Mouse (Mus musculus) myocyte (in vitro differentiated cells): ENCODE measurements at regions not wholly inside any gene's neighbourhood (a gene's known extent, or its start where the extent isn't known, plus 50 kb on each side); places are given as distances from the start of the nearest gene placed in this dataset.

Source experiments
- H3K27me3 ChIP-seq: one replicate; pipeline ENCODE4 v1.6.1; 2011; ENCODE audit not compliant: control insufficient read depth, insufficient read depth, insufficient read length
- H3K36me3 ChIP-seq: one replicate; pipeline ENCODE4 v1.6.1; 2011; ENCODE audit not compliant: control insufficient read depth, insufficient read depth
- H3K4me2 ChIP-seq: one replicate; pipeline ENCODE4 v1.6.1; 2011; ENCODE audit warnings: low read depth, control low read depth
- H3K4me3 ChIP-seq: one replicate; pipeline ENCODE4 v1.5.1; 2011; ENCODE audit warnings: mild to moderate bottlenecking, control low read depth, moderate library complexity
- H3K79me2 ChIP-seq: one replicate; pipeline ENCODE4 v1.6.1; 2011; ENCODE audit not compliant: control insufficient read depth, insufficient read depth
- H3ac ChIP-seq: one replicate; pipeline ENCODE4 v1.6.1; 2011; ENCODE audit not compliant: control insufficient read depth, insufficient read length
- CEBPB ChIP-seq: IDR thresholded peaks from 2 replicates; pipeline ENCODE4 v1.6.1; 2011; ENCODE audit warnings: mild to moderate bottlenecking, moderate library complexity; ENCODE audit not compliant: poor library complexity, insufficient read depth, severe bottlenecking
- E2F4 ChIP-seq: IDR thresholded peaks from one replicate; pipeline ENCODE4 v1.6.1; 2011; ENCODE audit warnings: mild to moderate bottlenecking, control low read depth, moderate library complexity; ENCODE audit not compliant: insufficient read depth
- MAX ChIP-seq: IDR thresholded peaks from one replicate; pipeline ENCODE4 v1.6.1; 2011; ENCODE audit warnings: low read depth, mild to moderate bottlenecking, control low read depth
- MYOD1 ChIP-seq, 3 experiments: IDR thresholded peaks; one replicate each; pipeline ENCODE4 v1.6.1; 2011; ENCODE audit warnings: control low read depth in 2 of 3, low read depth in 2 of 3, mild to moderate bottlenecking in 2 of 3, moderate library complexity in 1 of 3; ENCODE audit not compliant: insufficient read length in 2 of 3, control insufficient read depth in 1 of 3
- MYOG ChIP-seq, 3 experiments: IDR thresholded peaks; one replicate each; pipeline ENCODE4 v1.6.1; 2011; ENCODE audit warnings: control low read depth in 2 of 3, low read depth in 2 of 3, mild to moderate bottlenecking in 2 of 3; ENCODE audit not compliant: insufficient read length in 2 of 3, control insufficient read depth in 1 of 3, insufficient read depth in 1 of 3
- POLR2A ChIP-seq: IDR thresholded peaks from one replicate; pipeline ENCODE4 v1.6.1; 2011; ENCODE audit warnings: low read depth, mild to moderate bottlenecking, control low read depth, moderate library complexity; ENCODE audit not compliant: insufficient read length
- POLR2AphosphoS2 ChIP-seq: IDR thresholded peaks from one replicate; pipeline ENCODE4 v1.6.1; 2011; ENCODE audit warnings: low read depth, control low read depth; ENCODE audit not compliant: insufficient read length
- REST ChIP-seq: IDR thresholded peaks from one replicate; pipeline ENCODE4 v1.6.1; 2011; ENCODE audit warnings: mild to moderate bottlenecking, control low read depth, moderate library complexity; ENCODE audit not compliant: insufficient read depth, insufficient read length
- SRF ChIP-seq: IDR thresholded peaks from one replicate; pipeline ENCODE4 v1.6.1; 2011; ENCODE audit warnings: low read depth; ENCODE audit not compliant: control insufficient read depth, insufficient read length
- TCF12 ChIP-seq: IDR thresholded peaks from one replicate; pipeline ENCODE4 v1.6.1; 2011; ENCODE audit warnings: mild to moderate bottlenecking, control low read depth; ENCODE audit not compliant: poor library complexity, insufficient read depth, severe bottlenecking
- TCF3 ChIP-seq: IDR thresholded peaks from one replicate; pipeline ENCODE4 v1.6.1; 2011; ENCODE audit warnings: low read depth, control low read depth; ENCODE audit not compliant: insufficient read length
- USF1 ChIP-seq: IDR thresholded peaks from one replicate; pipeline ENCODE4 v1.6.1; 2011; ENCODE audit warnings: low read depth, mild to moderate bottlenecking, control low read depth, moderate library complexity

DNA sequence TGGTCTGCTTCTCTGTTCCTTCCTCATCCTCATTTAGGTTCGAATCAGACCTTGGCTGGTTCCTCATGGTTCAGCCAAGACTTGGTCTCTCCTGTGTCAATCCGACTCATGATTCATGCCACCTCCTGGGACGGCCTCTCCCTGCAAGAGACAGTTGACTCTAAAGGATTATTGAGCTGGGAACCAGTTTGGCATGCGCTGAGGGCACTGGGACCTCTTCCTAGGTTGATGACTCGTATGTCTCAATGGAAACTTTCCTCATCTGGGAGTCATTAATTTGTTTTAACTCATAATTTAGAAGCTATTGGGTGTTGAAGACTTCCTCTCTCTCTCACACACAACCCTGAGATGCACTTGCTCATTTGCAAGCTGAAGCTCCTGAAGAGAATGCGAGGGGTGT is 254.5 kb downstream of the Cog6 start:
- TF ChIP-seq MAX (no peak), CEBPB (no peak), POLR2AphosphoS2 (no peak), POLR2A (no peak), E2F4 (no peak), TCF12 (no peak), MYOG (IDR thresholded peaks at IDR 0.05; ENCODE audit: control insufficient read depth in 1 of 3, insufficient read depth in 1 of 3, insufficient read length in 2 of 3, low read depth in 2 of 3) (no peak), REST (no peak), TCF3 (no peak), USF1 (no peak), SRF (no peak), MYOD1 (IDR thresholded peaks at IDR 0.05; ENCODE audit: control insufficient read depth in 1 of 3, insufficient read length in 2 of 3, low read depth in 2 of 3) (no peak)
- no peaks in the 10 kb centered on the region for H3K36me3 ChIP-seq
- no peak overlapping the region for H3K4me3 ChIP-seq
- H3K79me2 ChIP-seq: no peaks in the 10 kb centered on the region
- H3K4me2 ChIP-seq: no peak overlapping the region
- no peak overlapping the region for H3ac ChIP-seq
- no peaks in the 10 kb centered on the region for H3K27me3 ChIP-seq

DNA sequence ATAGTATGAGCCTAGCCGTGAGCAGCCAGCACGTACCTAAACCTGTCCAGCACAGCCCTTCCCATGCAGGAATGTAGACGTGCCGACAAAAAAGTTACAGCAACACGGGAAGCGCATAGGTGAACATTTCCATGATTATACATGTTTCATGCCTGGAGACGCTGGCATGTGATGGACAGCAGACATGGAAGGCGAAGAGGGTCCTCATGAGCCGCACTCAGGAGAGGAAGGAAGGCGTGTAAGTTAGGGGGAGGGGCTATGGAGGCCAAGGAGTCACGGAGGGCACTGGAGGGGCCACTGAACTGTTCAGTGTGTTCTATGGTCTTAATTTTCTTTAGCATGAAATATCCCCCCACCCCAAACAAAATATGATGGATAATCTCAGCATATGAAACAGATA is 257.2 kb downstream of the Cog6 start:
- no peak overlapping the region for H3K4me3 ChIP-seq
- no peak overlapping the region for H3K4me2 ChIP-seq
- no peak for TF ChIP-seq MYOD1 (IDR thresholded peaks at IDR 0.05; ENCODE audit: control insufficient read depth in 1 of 3, insufficient read length in 2 of 3, low read depth in 2 of 3)
- no peak overlapping the region for H3ac ChIP-seq
- H3K36me3 ChIP-seq: no peaks in the 10 kb centered on the region
- H3K79me2 ChIP-seq: no peaks in the 10 kb centered on the region
- no peaks in the 10 kb centered on the region for H3K27me3 ChIP-seq

GRCm38 (mm10) chr3:52758561-52758960 is 258.5 kb downstream of the Cog6 start:
- H3ac ChIP-seq: no peak overlapping the region
- no peak overlapping the region for H3K4me2 ChIP-seq
- no peak for TF ChIP-seq E2F4
- no peak for TF ChIP-seq POLR2AphosphoS2
- no peak for TF ChIP-seq REST
- no peak for TF ChIP-seq CEBPB
- TF ChIP-seq MYOD1 (IDR thresholded peaks at IDR 0.05; ENCODE audit: control insufficient read depth in 1 of 3, insufficient read length in 2 of 3, low read depth in 2 of 3): no peak
- H3K79me2 ChIP-seq: no peaks in the 10 kb centered on the region
- no peak overlapping the region for H3K4me3 ChIP-seq
- H3K36me3 ChIP-seq: no peaks in the 10 kb centered on the region
- H3K27me3 ChIP-seq: no peaks in the 10 kb centered on the region

DNA sequence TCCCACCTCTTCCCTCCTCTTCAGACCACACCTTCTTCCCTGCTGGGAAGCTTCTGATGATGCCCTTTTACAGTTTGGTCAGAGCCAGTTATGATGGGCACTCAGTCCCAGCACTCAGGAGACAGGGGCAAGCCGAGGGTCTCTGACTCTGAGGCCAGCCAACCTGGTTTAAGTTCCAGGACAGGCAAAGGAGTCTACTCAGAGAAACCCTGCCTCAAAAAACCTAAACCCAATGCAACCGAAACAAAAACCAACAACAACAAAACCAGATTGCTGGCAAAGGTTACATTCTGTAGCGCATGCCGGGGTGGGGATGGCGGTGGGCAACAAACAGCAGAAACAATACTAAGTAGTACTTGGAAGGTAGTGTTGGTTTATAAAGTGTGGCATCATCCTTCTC is 260.2 kb downstream of the Cog6 start:
- H3K79me2 ChIP-seq: no peaks in the 10 kb centered on the region
- H3K4me3 ChIP-seq: no peak overlapping the region
- no peak for TF ChIP-seq USF1
- no peak for TF ChIP-seq MAX
- no peaks in the 10 kb centered on the region for H3K27me3 ChIP-seq
- no peak overlapping the region for H3K4me2 ChIP-seq
- H3ac ChIP-seq: no peak overlapping the region
- H3K36me3 ChIP-seq: no peaks in the 10 kb centered on the region

DNA sequence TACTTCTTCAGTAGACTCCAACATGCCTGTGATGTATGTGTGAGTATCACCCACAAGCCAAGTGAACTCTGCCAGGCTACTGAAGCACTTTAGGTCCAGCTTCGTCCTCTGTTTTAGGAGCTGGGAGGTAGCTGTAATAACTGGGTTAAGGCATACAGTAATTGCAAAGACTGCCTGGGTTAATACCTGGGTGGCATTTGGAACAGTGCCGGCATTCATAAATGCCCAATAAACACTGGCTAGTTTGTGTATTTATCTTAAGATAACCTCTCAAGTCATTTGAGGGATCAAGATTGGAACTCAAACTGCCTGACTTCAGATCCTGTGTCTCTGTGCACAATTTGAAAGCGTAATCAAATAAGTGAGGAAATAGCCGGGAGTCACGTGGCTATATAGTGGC is 261.0 kb downstream of the Cog6 start:
- TF ChIP-seq MAX (no peak), MYOG (IDR thresholded peaks at IDR 0.05; ENCODE audit: control insufficient read depth in 1 of 3, insufficient read depth in 1 of 3, insufficient read length in 2 of 3, low read depth in 2 of 3) (no peak), E2F4 (no peak), POLR2A (no peak), MYOD1 (IDR thresholded peaks at IDR 0.05; ENCODE audit: control insufficient read depth in 1 of 3, insufficient read length in 2 of 3, low read depth in 2 of 3) (no peak), SRF (no peak), TCF12 (no peak), POLR2AphosphoS2 (no peak), CEBPB (no peak), REST (no peak), TCF3 (no peak), USF1 (no peak)

DNA sequence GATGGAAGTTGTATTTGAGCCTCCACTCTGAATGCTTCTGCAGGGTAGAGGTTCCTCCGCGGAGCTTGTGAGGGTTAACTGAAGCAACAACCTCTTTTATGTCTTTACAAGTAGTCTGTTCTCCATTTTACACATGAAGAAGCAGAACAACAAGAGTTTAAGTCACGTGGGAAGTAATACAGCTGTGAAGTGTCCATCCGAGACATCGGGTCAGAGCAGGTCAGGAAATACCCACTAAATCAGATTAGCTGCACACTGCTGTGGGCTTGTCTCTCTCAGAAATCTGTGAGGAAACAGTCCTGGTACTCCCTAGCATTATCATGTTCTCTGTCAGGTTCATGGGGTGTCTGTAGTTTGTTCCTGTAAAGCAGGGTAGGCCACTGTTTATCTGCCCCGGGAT is 262.1 kb downstream of the Cog6 start:
- no peaks in the 10 kb centered on the region for H3K79me2 ChIP-seq

More for the DNA sequence above, 261.0 kb downstream of the Cog6 start:
- Histone ChIP-seq H3K36me3 (no peaks in the 10 kb centered on the region), H3K27me3 (no peaks in the 10 kb centered on the region), H3K4me2 (no peak overlapping the region), H3K4me3 (no peak overlapping the region), H3ac (no peak overlapping the region), H3K79me2 (no peaks in the 10 kb centered on the region)

More for the DNA sequence above, 262.1 kb downstream of the Cog6 start:
- Histone ChIP-seq H3K36me3 (no peaks in the 10 kb centered on the region), H3K27me3 (no peaks in the 10 kb centered on the region), H3K4me2 (no peak overlapping the region), H3ac (no peak overlapping the region), H3K4me3 (no peak overlapping the region)
- TF ChIP-seq MYOD1 (IDR thresholded peaks at IDR 0.05; ENCODE audit: control insufficient read depth in 1 of 3, insufficient read length in 2 of 3, low read depth in 2 of 3) (no peak), REST (no peak), POLR2A (no peak), POLR2AphosphoS2 (no peak), MAX (no peak), USF1 (no peak), CEBPB (no peak), TCF12 (no peak), E2F4 (no peak), SRF (no peak), MYOG (IDR thresholded peaks at IDR 0.05; ENCODE audit: control insufficient read depth in 1 of 3, insufficient read depth in 1 of 3, insufficient read length in 2 of 3, low read depth in 2 of 3) (no peak), TCF3 (no peak)
